Mouse (Mus musculus) midbrain, embryonic 13.5 days (tissue): Measurements from ENCODE around the gene Rab35. TPM values are rescaled to one million over a fixed set of nuclear protein-coding genes. Genes with fewer than 3 reads are reported as not detected.

ENCODE experiments used
- ATAC-seq: fragments of 200-750 bp; cut with Nextera tagmentation; 2 replicates; pipeline ENCODE4 v1.8.0; 2017; ENCODE audit warnings: mild to moderate bottlenecking, moderate TSS enrichment, moderate library complexity
- H3K27ac ChIP-seq: fragments of 300-500 bp; sonication (generic); 2 replicates; pipeline ENCODE4 v1.5.1; 2015; ENCODE audit warnings: inconsistent platforms, mild to moderate bottlenecking, moderate library complexity
- H3K27me3 ChIP-seq: fragments of 300-500 bp; sonication (generic); 2 replicates; pipeline ENCODE4 v1.6.1; 2015; ENCODE audit warnings: mild to moderate bottlenecking, inconsistent platforms
- H3K36me3 ChIP-seq: fragments of 300-500 bp; sonication (generic); 2 replicates; pipeline ENCODE4 v1.6.1; 2015; ENCODE audit warnings: mild to moderate bottlenecking, inconsistent platforms
- H3K4me1 ChIP-seq: fragments of 300-500 bp; sonication (generic); replicated peaks from 2 replicates; pipeline ENCODE4 v1.6.1; 2015; ENCODE audit warnings: inconsistent platforms
- H3K4me2 ChIP-seq: fragments of 300-500 bp; sonication (generic); replicated peaks from 2 replicates; pipeline ENCODE4 v1.6.1; 2015; ENCODE audit warnings: moderate library complexity, mild to moderate bottlenecking, inconsistent platforms
- H3K4me3 ChIP-seq: fragments of 300-500 bp; sonication (generic); replicated peaks from 2 replicates; pipeline ENCODE4 v1.5.1; 2015; ENCODE audit warnings: mild to moderate bottlenecking, inconsistent platforms
- H3K9ac ChIP-seq: fragments of 300-500 bp; sonication (generic); replicated peaks from 2 replicates; pipeline ENCODE4 v1.6.1; 2015; ENCODE audit warnings: mild to moderate bottlenecking, inconsistent platforms
- H3K9me3 ChIP-seq: fragments of 300-500 bp; sonication (generic); 2 replicates; pipeline ENCODE4 v1.6.1; 2016; ENCODE audit warnings: mild to moderate bottlenecking, inconsistent platforms
- WGBS: fragments of 180-500 bp; shearing (Covaris S2); methylation state at CpG from one replicate; pipeline ENCODE4 v1.1.7; 2015; 5-methylcytosine and 5-hydroxymethylcytosine counted together
- polyA plus RNA-seq: library from polyadenylated mRNA; unstranded; fragments of >200 nt; fragmentation: Nextera tagmentation; extraction: Ambion mirVana; gene quantifications from 2 replicates; pipeline ENCODE4 v1.2.1, GENCODE M21; 2015

The Rab35 gene
- polyA plus RNA-seq, 1 experiment from 2014 or later: 16.8 TPM

DNA sequence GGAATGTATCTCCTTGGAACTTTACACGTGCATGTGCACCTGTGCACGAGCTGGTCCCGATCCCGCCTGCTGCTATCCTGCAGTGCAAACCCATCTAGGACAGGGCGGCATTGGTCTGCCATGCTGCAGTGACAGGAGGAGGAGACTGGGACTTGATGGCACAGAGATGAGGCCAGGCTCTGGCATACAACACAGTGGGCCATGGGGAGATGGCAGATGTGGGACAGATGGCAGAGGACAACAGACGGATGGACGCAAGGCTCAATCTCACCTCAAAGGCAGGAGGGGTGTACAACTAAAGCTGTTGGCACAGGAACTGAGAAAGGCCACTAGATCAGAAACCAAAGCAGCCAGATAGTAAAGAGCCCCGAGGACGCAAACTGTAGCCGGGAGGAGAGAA lies 19.2 kb downstream of the Rab35 start:
- Histone ChIP-seq H3K4me1 (peaks cover 22% of the 10 kb centered on the region), H3K27me3 (no peaks in the 10 kb centered on the region), H3K4me3 (no peak overlapping the region), H3K27ac (no peak overlapping the region), H3K36me3 (peaks cover 41% of the 10 kb centered on the region), H3K4me2 (no peak overlapping the region), H3K9ac (no peak overlapping the region), H3K9me3 (no peaks in the 10 kb centered on the region)
- no peak for ATAC-seq
- WGBS: 90% methylated on average over 10 of the region's 10 CpGs

DNA sequence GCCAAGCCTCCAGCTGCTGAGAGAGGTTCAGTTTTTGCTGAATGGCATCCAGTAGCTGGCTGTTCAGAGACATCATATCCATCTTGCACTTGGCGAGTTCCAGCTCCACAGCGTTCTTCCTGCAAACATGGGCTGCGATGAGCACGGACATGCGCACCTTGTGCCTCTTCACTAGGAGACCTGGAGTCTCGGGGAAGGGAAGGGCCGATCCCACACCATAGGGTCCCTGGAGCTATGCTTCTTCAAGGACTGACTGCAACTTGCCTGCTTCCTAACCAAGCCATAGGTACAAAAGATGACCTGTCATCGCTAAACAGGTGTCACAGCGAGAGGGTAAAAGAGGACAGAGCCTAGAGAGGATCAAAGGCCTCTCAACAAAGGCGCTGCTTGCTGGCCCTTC lies 20.1 kb downstream of the Rab35 start:
- H3K4me3 ChIP-seq: 0 out of 2 replicates have a peak overlapping the region, but pooled peaks have one; percentile 44

DNA sequence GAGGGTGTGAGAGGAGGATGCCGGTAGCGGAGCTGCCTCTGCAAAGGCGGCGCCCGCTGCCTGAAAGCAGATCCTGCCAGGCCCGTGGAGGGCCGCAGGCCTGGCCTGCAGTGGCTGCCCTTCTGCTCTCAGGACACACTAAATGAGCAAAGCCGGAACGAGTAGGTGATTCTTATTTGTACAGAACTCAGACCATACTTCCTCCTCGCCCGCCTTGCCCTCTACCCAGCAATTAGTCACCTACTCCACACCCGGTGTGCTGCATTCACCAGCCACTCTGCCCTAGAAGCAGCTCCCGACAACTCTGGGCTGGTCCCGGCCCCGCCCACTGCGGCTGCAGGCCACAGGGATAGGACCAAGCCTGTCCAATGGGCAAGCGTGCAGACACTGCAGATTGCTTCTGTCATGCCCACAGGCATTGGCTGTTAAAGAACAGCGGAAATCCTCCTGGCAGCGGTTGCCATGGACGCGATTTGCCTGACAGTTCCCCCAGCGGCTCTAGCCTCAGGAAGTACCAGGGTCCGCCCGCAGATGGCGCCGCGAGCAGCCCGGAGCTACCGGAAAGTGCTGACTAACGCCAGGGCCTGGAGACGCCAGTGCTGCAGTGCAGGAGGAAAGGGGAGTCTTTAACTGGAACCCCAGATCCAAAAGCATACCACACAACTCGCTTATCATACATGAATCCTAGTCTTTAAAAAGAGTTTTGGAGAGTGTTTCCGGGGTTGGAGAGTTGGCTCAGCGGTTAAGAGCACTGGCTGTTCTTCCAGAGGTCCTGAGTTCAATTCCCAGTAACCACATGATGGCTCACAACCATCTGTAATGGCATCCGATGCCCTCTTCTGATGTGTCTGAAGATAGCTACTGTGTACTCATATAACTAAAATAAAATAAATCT lies 21.2 kb downstream of the Rab35 start:
- peak overlapping the region; percentile 71 for H3K4me2 ChIP-seq
- H3K27me3 ChIP-seq: no peaks in the 10 kb centered on the region
- H3K27ac ChIP-seq: peak overlapping the region; percentile 83
- WGBS: 4% methylated on average over 35 of the region's 35 CpGs
- H3K9me3 ChIP-seq: no peaks in the 10 kb centered on the region
- peak; percentile 100 for ATAC-seq
- peak overlapping the region; percentile 70 for H3K9ac ChIP-seq
- H3K36me3 ChIP-seq: peaks cover 21% of the 10 kb centered on the region
- peak overlapping the region; percentile 44 for H3K4me3 ChIP-seq
- H3K4me1 ChIP-seq: peaks cover 22% of the 10 kb centered on the region

More for the DNA sequence above, 20.1 kb downstream of the Rab35 start:
- WGBS: 89% methylated on average over 10 of the region's 10 CpGs
- H3K9me3 ChIP-seq: no peaks in the 10 kb centered on the region
- peak overlapping the region; percentile 70 for H3K9ac ChIP-seq
- peaks cover 32% of the 10 kb centered on the region for H3K36me3 ChIP-seq
- ATAC-seq: no peak
- peaks cover 22% of the 10 kb centered on the region for H3K4me1 ChIP-seq
- no peak overlapping the region for H3K27ac ChIP-seq
- peak overlapping the region; percentile 71 for H3K4me2 ChIP-seq
- no peaks in the 10 kb centered on the region for H3K27me3 ChIP-seq

DNA sequence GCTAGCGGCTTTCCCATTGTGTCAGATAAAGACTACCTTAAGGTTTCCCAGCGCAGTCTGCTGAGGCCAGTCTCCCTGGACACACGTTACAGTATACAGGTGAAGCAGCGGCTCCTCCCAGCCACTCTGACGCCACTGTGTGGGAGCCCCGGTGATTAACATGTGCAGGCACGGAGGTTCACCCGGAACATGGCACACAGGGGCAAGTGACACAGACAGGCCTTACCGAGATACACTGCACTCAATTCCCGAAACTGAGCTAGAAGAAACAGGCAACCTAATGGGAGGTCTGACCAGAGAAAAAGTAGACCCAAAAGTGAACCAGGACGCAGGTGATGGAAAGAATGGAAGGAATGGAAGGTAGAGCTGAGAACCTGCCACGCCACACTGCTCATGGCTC lies 22.1 kb downstream of the Rab35 start:
- Histone ChIP-seq H3K27ac (no peak overlapping the region), H3K36me3 (peaks cover 13% of the 10 kb centered on the region), H3K4me1 (peaks cover 18% of the 10 kb centered on the region), H3K4me3 (no peak overlapping the region), H3K4me2 (no peak overlapping the region), H3K9me3 (no peaks in the 10 kb centered on the region), H3K9ac (no peak overlapping the region), H3K27me3 (no peaks in the 10 kb centered on the region)
- no peak for ATAC-seq
- WGBS: 92% methylated on average over 12 of the region's 12 CpGs

DNA sequence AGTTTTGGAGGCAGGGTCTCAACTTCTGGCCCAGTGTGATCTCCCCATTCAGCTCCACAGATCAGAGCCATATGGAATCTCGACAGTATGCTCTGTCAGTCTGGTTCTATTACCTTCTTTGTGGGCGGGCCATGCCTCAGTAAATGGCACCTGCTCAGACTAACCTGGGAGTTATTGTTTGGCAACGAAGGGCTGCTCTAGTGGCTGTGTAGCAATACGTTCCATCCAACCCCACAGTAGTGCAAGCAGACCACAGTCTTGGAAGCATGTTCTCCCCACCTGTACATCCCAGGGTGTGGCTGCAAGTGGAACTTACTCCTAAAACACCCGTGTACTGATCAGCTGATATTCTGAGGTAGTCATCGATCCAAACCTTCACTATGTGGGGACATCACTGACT lies 25.0 kb downstream of the Rab35 start:
- no peak overlapping the region for H3K27ac ChIP-seq
- no peaks in the 10 kb centered on the region for H3K9me3 ChIP-seq
- no peak overlapping the region for H3K4me3 ChIP-seq
- H3K36me3 ChIP-seq: peaks cover 17% of the 10 kb centered on the region
- WGBS: 80% methylated on average over 6 of the region's 6 CpGs
- no peak for ATAC-seq
- H3K9ac ChIP-seq: no peak overlapping the region
- no peaks in the 10 kb centered on the region for H3K27me3 ChIP-seq
- H3K4me1 ChIP-seq: peaks cover 11% of the 10 kb centered on the region
- H3K4me2 ChIP-seq: no peak overlapping the region

DNA sequence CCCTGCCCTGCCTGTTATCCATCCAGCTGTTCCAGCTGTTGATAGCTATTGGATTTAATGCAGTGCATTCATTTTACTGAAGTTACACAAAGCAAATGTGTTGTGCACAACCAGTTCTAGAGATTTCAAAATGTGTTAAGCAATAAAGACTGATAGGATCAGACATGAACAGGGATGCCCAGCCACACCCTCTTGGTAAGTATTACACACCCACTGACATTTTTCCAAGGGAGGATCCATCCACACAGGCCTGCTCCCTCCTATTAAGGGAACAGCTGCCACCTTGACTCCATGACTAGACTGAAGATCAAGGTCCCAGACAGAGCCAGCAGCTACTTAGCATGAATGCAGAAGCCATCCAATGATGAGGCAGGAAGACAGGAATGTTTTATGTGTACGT lies 25.5 kb downstream of the Rab35 start:
- Histone ChIP-seq H3K9me3 (no peaks in the 10 kb centered on the region), H3K36me3 (peaks cover 19% of the 10 kb centered on the region), H3K27ac (no peak overlapping the region), H3K9ac (no peak overlapping the region), H3K4me1 (peaks cover 6% of the 10 kb centered on the region), H3K27me3 (no peaks in the 10 kb centered on the region), H3K4me3 (no peak overlapping the region), H3K4me2 (no peak overlapping the region)
- ATAC-seq: no peak
- 74% methylated on average over 1 of the region's 1 CpGs for WGBS

DNA sequence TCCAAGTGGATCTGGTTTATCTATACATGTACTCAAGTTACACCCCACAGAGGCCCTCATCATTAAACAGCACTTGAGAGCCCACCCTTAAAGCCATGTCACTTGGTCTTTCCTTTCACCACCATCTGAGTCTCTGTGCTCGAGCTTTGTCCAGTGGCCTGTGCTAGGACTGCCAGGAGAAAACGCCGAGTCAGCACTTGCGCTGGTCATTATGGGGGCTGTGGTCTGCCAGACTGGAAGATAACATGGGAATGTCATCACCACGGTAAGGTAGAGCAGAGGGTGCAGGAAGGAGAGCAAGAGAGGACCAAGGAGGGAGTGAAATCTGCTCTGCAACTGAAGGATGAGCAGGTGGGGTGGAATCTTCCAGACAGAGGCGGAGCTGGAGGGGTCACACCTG lies 26.6 kb downstream of the Rab35 start:
- no peak overlapping the region for H3K4me2 ChIP-seq
- H3K4me3 ChIP-seq: no peak overlapping the region
- no peaks in the 10 kb centered on the region for H3K4me1 ChIP-seq
- ATAC-seq: no peak
- H3K36me3 ChIP-seq: peaks cover 25% of the 10 kb centered on the region
- H3K27me3 ChIP-seq: no peaks in the 10 kb centered on the region
- H3K27ac ChIP-seq: no peak overlapping the region
- H3K9me3 ChIP-seq: no peaks in the 10 kb centered on the region
- no peak overlapping the region for H3K9ac ChIP-seq
- 88% methylated on average over 6 of the region's 6 CpGs for WGBS

DNA sequence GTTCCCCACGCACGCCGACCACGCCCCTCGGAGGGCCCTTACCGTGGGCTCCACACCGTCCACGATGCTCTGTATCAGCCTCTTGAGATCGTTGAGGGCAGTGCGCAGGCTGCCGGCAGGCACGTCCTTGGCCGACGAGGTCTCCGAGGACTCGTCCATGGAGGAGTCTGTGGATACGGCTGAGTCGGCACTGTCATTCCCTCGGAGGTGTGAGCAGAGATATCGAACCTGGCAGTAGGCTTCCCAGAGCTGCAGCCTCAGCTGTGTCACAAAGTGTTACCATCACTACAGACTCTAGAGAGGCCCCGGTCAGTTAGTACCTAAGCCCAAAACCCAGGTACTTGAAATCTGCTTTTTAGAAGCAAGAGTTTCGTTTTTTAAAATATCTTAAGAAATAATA lies 30.9 kb downstream of the Rab35 start:
- H3K4me3 ChIP-seq: no peak overlapping the region
- no peaks in the 10 kb centered on the region for H3K27me3 ChIP-seq
- ATAC-seq: no peak
- no peak overlapping the region for H3K27ac ChIP-seq
- H3K36me3 ChIP-seq: peaks cover 26% of the 10 kb centered on the region
- H3K4me2 ChIP-seq: no peak overlapping the region
- no peaks in the 10 kb centered on the region for H3K9me3 ChIP-seq
- WGBS: 82% methylated on average over 22 of the region's 22 CpGs
- peaks cover 6% of the 10 kb centered on the region for H3K4me1 ChIP-seq
- H3K9ac ChIP-seq: no peak overlapping the region

DNA sequence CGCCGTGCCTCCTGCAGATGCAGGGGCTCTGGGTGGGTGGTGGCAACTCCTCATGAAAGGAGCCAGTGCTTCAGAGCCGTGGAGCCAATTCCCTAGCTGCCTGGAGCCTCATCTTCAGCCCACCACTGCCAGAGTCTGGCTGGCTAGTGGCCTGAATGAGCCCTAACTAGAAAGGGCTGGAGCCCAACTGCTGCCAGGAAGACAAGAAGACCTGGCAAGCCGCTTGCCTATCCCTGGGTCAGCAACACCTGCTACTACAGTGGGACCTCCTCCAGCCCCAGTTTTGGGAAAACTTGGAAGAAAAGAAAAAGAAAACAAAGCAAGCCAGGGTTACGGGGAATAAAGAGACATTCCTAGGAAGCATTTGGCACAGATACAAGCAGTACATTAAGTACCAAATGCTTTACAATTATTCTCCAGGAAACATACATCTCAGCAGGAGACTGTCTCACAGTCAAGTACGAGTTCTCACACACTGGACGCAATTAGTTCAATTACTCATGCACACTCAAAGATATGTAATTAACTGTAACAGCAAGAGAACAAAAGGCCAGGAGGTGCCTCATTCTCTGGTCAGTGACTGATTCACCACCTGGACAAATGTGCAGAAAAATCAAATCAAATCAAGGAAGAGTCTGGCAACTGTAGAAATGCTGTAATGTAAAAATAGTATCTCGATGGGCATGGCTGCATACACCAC lies 34.8 kb downstream of the Rab35 start:
- Histone ChIP-seq H3K27me3 (no peaks in the 10 kb centered on the region), H3K27ac (0 out of 2 replicates have a peak overlapping the region, but pooled peaks have one; percentile 21), H3K36me3 (peaks cover 17% of the 10 kb centered on the region), H3K4me3 (no peak overlapping the region), H3K4me2 (no peak overlapping the region), H3K9me3 (no peaks in the 10 kb centered on the region), H3K9ac (no peak overlapping the region), H3K4me1 (peaks cover 15% of the 10 kb centered on the region)
- 60% methylated on average over 8 of the region's 8 CpGs for WGBS
- no peak for ATAC-seq

DNA sequence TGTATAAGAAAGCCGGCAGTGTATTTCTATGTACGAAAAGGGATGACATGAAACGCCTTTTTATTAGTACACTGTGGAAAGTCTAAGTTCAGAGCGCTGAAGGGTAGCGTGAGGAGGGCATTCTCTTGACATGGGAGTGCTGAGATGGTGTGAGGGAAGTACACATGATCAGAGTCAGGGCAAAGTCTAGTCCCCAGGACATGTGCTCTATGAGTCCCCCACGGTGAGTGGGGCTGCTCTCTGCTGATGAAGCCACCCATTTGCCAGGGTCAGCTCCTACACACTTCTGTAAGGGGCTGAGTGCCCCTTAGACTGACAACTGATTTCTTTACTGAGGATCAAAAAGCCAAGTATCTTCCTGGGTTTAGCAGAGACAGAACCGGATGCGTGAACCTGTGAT lies 35.5 kb downstream of the Rab35 start:
- H3K36me3 ChIP-seq: peaks cover 13% of the 10 kb centered on the region
- 65% methylated on average over 8 of the region's 8 CpGs for WGBS
- H3K4me1 ChIP-seq: peaks cover 15% of the 10 kb centered on the region
- no peaks in the 10 kb centered on the region for H3K9me3 ChIP-seq
- no peak for ATAC-seq
- H3K9ac ChIP-seq: no peak overlapping the region
- no peak overlapping the region for H3K4me2 ChIP-seq
- no peak overlapping the region for H3K27ac ChIP-seq
- H3K27me3 ChIP-seq: no peaks in the 10 kb centered on the region
- H3K4me3 ChIP-seq: no peak overlapping the region

DNA sequence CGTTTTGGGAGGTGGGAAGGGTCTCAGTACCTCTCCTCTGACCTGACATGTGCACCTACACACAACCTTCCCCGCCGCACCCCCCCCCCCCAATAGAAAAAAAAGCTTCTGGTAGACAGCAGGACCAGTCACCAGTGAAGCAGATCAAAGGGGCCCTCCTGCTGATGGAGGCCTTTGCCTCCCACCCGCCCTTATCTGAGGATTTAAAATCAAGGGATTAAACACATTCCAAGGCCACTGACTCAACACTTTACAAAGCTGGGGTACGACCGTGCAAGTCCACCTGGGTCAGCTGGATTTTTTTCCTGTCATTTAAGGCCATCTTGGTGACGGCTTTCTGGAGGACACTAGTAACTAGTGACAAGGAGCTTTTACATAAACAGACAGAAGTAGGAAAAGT lies 36.2 kb downstream of the Rab35 start:
- H3K36me3 ChIP-seq: peaks cover 9% of the 10 kb centered on the region
- no peaks in the 10 kb centered on the region for H3K9me3 ChIP-seq
- 6% methylated on average over 7 of the region's 7 CpGs for WGBS
- H3K27ac ChIP-seq: no peak overlapping the region
- H3K9ac ChIP-seq: no peak overlapping the region
- no peak for ATAC-seq
- no peak overlapping the region for H3K4me2 ChIP-seq
- no peak overlapping the region for H3K4me3 ChIP-seq
- peaks cover 15% of the 10 kb centered on the region for H3K4me1 ChIP-seq
- H3K27me3 ChIP-seq: no peaks in the 10 kb centered on the region

DNA sequence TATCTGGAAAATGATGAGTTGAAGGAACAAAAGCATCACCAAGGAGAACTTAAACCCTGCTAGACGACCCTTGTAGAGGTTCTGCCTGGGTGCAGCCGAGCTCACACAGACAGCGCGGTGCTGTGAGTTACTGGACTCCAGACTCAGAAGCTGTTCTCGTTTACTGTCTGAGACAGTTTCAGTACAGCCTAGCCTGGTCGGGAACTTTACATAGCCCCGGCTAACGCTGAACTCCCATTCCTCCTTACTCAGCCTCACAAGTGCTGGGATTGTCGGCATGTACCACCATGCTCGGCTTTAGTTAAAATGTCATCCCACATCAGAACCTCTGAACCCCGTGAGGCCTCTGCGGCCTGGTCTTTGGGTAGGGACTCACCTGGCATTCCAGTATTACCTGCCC lies 37.3 kb downstream of the Rab35 start:
- Histone ChIP-seq H3K4me2 (no peak overlapping the region), H3K9me3 (no peaks in the 10 kb centered on the region), H3K9ac (no peak overlapping the region), H3K27ac (no peak overlapping the region), H3K4me3 (no peak overlapping the region), H3K36me3 (peaks cover 4% of the 10 kb centered on the region), H3K27me3 (no peaks in the 10 kb centered on the region), H3K4me1 (peaks cover 15% of the 10 kb centered on the region)
- 77% methylated on average over 12 of the region's 12 CpGs for WGBS
- no peak for ATAC-seq
